Mouse (Mus musculus): Measurements from ENCODE around the gene Cklf. TPM values are rescaled to one million over a fixed set of nuclear protein-coding genes. Genes with fewer than 3 reads are reported as not detected.
"Not testable (repeated sequence)": the region's sequence is repeated elsewhere in the genome, so short reads cannot be mapped to it uniquely, and the experiment has no call there.

Cklf gene
- total and polyA plus RNA-seq, 3 experiments, result 20.7 to 38.8 (median 29.7) TPM

GRCm38 (mm10) chr8:104304962-104305361, 54.3 kb downstream of the Cklf start (continued):
- TF ChIP-seq UBTF (IDR thresholded peaks at IDR 0.05; ENCODE audit: low read depth, low read length) (no peak), TCF12 (IDR thresholded peaks at IDR 0.05; ENCODE audit: low read depth, low read length) (no peak)

- H3K4me1 ChIP-seq (ENCODE audit: control insufficient read depth in 1 of 2, insufficient read depth in 2 of 2); H3K9ac ChIP-seq (ENCODE audit: insufficient read depth, low read depth); H3K79me2 ChIP-seq (replicated peaks; ENCODE audit: control insufficient read depth, extremely low read depth, insufficient read depth, poor library complexity, severe bottlenecking); H3K4me3 ChIP-seq (replicated peaks in 1 of 3; ENCODE audit: low read depth in 2 of 3, low read length in 2 of 3, poor library complexity in 1 of 3); dilution Hi-C loops (cut with MboI; ENCODE audit: extremely low pct_ligation_motif_present, extremely low pct_unique_long_range_greater_than_20kb, low sequenced_read_pairs); H3K4me2 ChIP-seq (ENCODE audit: insufficient read depth, low read depth, poor library complexity, severe bottlenecking); H3K36me3 ChIP-seq (replicated peaks in 1 of 2; ENCODE audit: control insufficient read depth in 1 of 2, insufficient read depth in 1 of 2, low read length in 1 of 2); in situ Hi-C loops (cut with MboI; ENCODE audit: low pct_ligation_motif_present, low pct_unique_long_range_greater_than_20kb, low sequenced_read_pairs); H3K27me3 ChIP-seq (replicated peaks); H3K9me3 ChIP-seq (replicated peaks; ENCODE audit: low read length); DNase-seq (ENCODE audit: extremely low read depth); H3K27ac ChIP-seq (ENCODE audit: insufficient read depth, low read depth): not testable (repeated sequence)
These were observed 57.7 kb downstream of the Cklf start for GRCm38 (mm10) chr8:104308341-104308740.

GRCm38 (mm10) chr8:104309441-104310155, 58.9 kb downstream of the Cklf start, which contains the start of the genes Gm45711 and Cmtm1:
TSS of gene Gm45711 (minus strand) at chr8:104310081.
TSS of gene Cmtm1 (minus strand) at chr8:104310145.
- H3K36me3 ChIP-seq (replicated peaks in 1 of 2; ENCODE audit: control insufficient read depth in 1 of 2, insufficient read depth in 1 of 2, low read length in 1 of 2); H3K4me3 ChIP-seq (replicated peaks in 1 of 3; ENCODE audit: low read depth in 2 of 3, low read length in 2 of 3, poor library complexity in 1 of 3); in situ Hi-C loops (cut with MboI; ENCODE audit: low pct_ligation_motif_present, low pct_unique_long_range_greater_than_20kb, low sequenced_read_pairs); H3K4me1 ChIP-seq (ENCODE audit: control insufficient read depth in 1 of 2, insufficient read depth in 2 of 2); H3K79me2 ChIP-seq (replicated peaks; ENCODE audit: control insufficient read depth, extremely low read depth, insufficient read depth, poor library complexity, severe bottlenecking); H3K9me3 ChIP-seq (replicated peaks; ENCODE audit: low read length); H3K27ac ChIP-seq (ENCODE audit: insufficient read depth, low read depth); DNase-seq (ENCODE audit: extremely low read depth); dilution Hi-C loops (cut with MboI; ENCODE audit: extremely low pct_ligation_motif_present, extremely low pct_unique_long_range_greater_than_20kb, low sequenced_read_pairs); H3K4me2 ChIP-seq (ENCODE audit: insufficient read depth, low read depth, poor library complexity, severe bottlenecking); H3K9ac ChIP-seq (ENCODE audit: insufficient read depth, low read depth); H3K27me3 ChIP-seq (replicated peaks): not testable (repeated sequence)

- in situ Hi-C loops (cut with MboI; ENCODE audit: low pct_ligation_motif_present, low pct_unique_long_range_greater_than_20kb, low sequenced_read_pairs); dilution Hi-C loops (cut with MboI; ENCODE audit: extremely low pct_ligation_motif_present, extremely low pct_unique_long_range_greater_than_20kb, low sequenced_read_pairs); H3K4me3 ChIP-seq (replicated peaks in 1 of 3; ENCODE audit: low read depth in 2 of 3, low read length in 2 of 3, poor library complexity in 1 of 3): not testable (repeated sequence)
These were observed 61.4 kb downstream of the Cklf start for GRCm38 (mm10) chr8:104312023-104312422.

GRCm38 (mm10) chr8:104313311-104313710, 62.6 kb downstream of the Cklf start:
- Histone ChIP-seq H3K4me3 (replicated peaks in 1 of 3; ENCODE audit: low read depth in 2 of 3, low read length in 2 of 3, poor library complexity in 1 of 3) (no peak overlapping the region), H3K9me3 (replicated peaks; ENCODE audit: low read length) (no peaks in the 10 kb centered on the region), H3K9ac (ENCODE audit: insufficient read depth, low read depth) (no peak overlapping the region), H3K27ac (ENCODE audit: insufficient read depth, low read depth) (no peak overlapping the region), H3K4me1 (ENCODE audit: control insufficient read depth in 1 of 2, insufficient read depth in 2 of 2) (no peaks in the 10 kb centered on the region), H3K79me2 (replicated peaks; ENCODE audit: control insufficient read depth, extremely low read depth, insufficient read depth, poor library complexity, severe bottlenecking) (no peaks in the 10 kb centered on the region), H3K36me3 (replicated peaks in 1 of 2; ENCODE audit: control insufficient read depth in 1 of 2, insufficient read depth in 1 of 2, low read length in 1 of 2) (no peaks in the 10 kb centered on the region), H3K27me3 (replicated peaks) (peaks cover 3% of the 10 kb centered on the region), H3K4me2 (ENCODE audit: insufficient read depth, low read depth, poor library complexity, severe bottlenecking) (no peak overlapping the region)
- in situ Hi-C loops (cut with MboI; ENCODE audit: low pct_ligation_motif_present, low pct_unique_long_range_greater_than_20kb, low sequenced_read_pairs) (no loop called here), dilution Hi-C loops (cut with MboI; ENCODE audit: extremely low pct_ligation_motif_present, extremely low pct_unique_long_range_greater_than_20kb, low sequenced_read_pairs) (no loop called here)
- peak in 1 of 2 experiments; percentile 35; a peak in 1 of 4 replicates for TF ChIP-seq CTCF (conservative IDR thresholded peaks at IDR 0.05 in 1 of 2, IDR thresholded peaks at IDR 0.05 in 1 of 2; ENCODE audit: low read depth in 2 of 2, low read length in 2 of 2)
- no peak for TF ChIP-seq ZMIZ1 (IDR thresholded peaks at IDR 0.05; ENCODE audit: low read depth, low read length)
- no peak for TF ChIP-seq JUN (IDR thresholded peaks at IDR 0.05; ENCODE audit: insufficient read depth, low read depth, low read length)
- TF ChIP-seq RAD21 (IDR thresholded peaks at IDR 0.05; ENCODE audit: low read depth, low read length), result peak; percentile 11
- no peak for DNase-seq (ENCODE audit: extremely low read depth)

More at GRCm38 (mm10) chr8:104312023-104312422, 61.4 kb downstream of the Cklf start:
- not testable (repeated sequence) for H3K27ac ChIP-seq (ENCODE audit: insufficient read depth, low read depth); H3K4me2 ChIP-seq (ENCODE audit: insufficient read depth, low read depth, poor library complexity, severe bottlenecking); H3K9me3 ChIP-seq (replicated peaks; ENCODE audit: low read length); H3K27me3 ChIP-seq (replicated peaks); H3K4me1 ChIP-seq (ENCODE audit: control insufficient read depth in 1 of 2, insufficient read depth in 2 of 2); H3K9ac ChIP-seq (ENCODE audit: insufficient read depth, low read depth); H3K79me2 ChIP-seq (replicated peaks; ENCODE audit: control insufficient read depth, extremely low read depth, insufficient read depth, poor library complexity, severe bottlenecking); H3K36me3 ChIP-seq (replicated peaks in 1 of 2; ENCODE audit: control insufficient read depth in 1 of 2, insufficient read depth in 1 of 2, low read length in 1 of 2); DNase-seq (ENCODE audit: extremely low read depth)

Measured in CH12.LX (cell line).